ENCODE assay signal across 9 mouse cellular contexts in genomic region chr4:133005885-133006451, GRCm38 (mm10). TPM values are rescaled to one million over a fixed set of nuclear protein-coding genes. Genes with fewer than 3 reads are reported as not detected.
DNase-seq lines count a peak whose midpoint lies in the region; ATAC-seq and TF ChIP-seq lines count a peak whose summit lies in the region.
"Not testable (repeated sequence)": the region's sequence is repeated elsewhere in the genome, so short reads cannot be mapped to it uniquely, and the experiment has no call there.
"Had no signal": no experiment of that assay in that cellular context is flagged by ENCODE, and none has a peak within 500 bp of the region (broad histone marks: within the 10 kb centered on the region; RNA-seq: fewer than 3 reads in every experiment).

No protein-coding gene starts in this region.

- not testable (repeated sequence) for TF ChIP-seq RAD21 in MEL (IDR thresholded peaks at IDR 0.05; ENCODE audit: low read depth, low read length)

- not testable (repeated sequence) for TF ChIP-seq POLR2A in ES-Bruce4 (IDR thresholded peaks at IDR 0.05; ENCODE audit: insufficient read depth, low read length); MEL (IDR thresholded peaks at IDR 0.05; ENCODE audit: control insufficient read depth in 1 of 2, insufficient read depth in 1 of 2, low read depth in 1 of 2, low read length in 2 of 2, poor library complexity in 1 of 2); liver, adult 2 months (IDR thresholded peaks at IDR 0.05; ENCODE audit: extremely low read depth, insufficient read depth, low read length)

- not testable (repeated sequence) for TF ChIP-seq EP300 in ES-Bruce4 (IDR thresholded peaks at IDR 0.05; ENCODE audit: insufficient read depth, low read depth, low read length); MEL (IDR thresholded peaks at IDR 0.05; ENCODE audit: low read depth in 1 of 2, low read length in 2 of 2); heart, postnatal 0 days (IDR thresholded peaks at IDR 0.05; ENCODE audit: low read depth)

- WGBS in heart, postnatal 0 days, result 71% methylated on average over 6 of the region's 6 CpGs
- 41% methylated on average over 6 of the region's 6 CpGs for WGBS in liver, adult 2 months
- WGBS in midbrain, embryonic 11.5 days, result 70% methylated on average over 6 of the region's 6 CpGs

- not testable (repeated sequence) for H3K4me3 ChIP-seq in ES-Bruce4 (ENCODE audit: low read depth, low read length); heart, postnatal 0 days (ENCODE audit: low read depth, low read length); liver, adult 2 months (ENCODE audit: insufficient read depth, low read depth, low read length); midbrain, embryonic 11.5 days (ENCODE audit: low read depth, low read length)
- H3K4me3 ChIP-seq in MEL (ENCODE audit: control insufficient read depth in 1 of 2, insufficient read depth in 1 of 2, low read depth in 2 of 2, low read length in 2 of 2), result peak overlapping the region in 1 of 2 experiments; percentile 5; a peak in 1 of 4 replicates

- ATAC-seq in heart, postnatal 0 days (ENCODE audit: insufficient read depth, low read depth); midbrain, embryonic 11.5 days (ENCODE audit: low FRiP score): not testable (repeated sequence)

- not testable (repeated sequence) for H3K27me3 ChIP-seq in ES-Bruce4 (ENCODE audit: control insufficient read depth, insufficient read depth, low read length, poor library complexity, severe bottlenecking); MEL (ENCODE audit: control insufficient read depth in 1 of 2, insufficient read depth in 2 of 2, low read length in 2 of 2); heart, postnatal 0 days (ENCODE audit: control insufficient read depth, insufficient read depth, low read length); liver, adult 2 months (ENCODE audit: control insufficient read depth, insufficient read depth, low read length)
- H3K27me3 ChIP-seq in midbrain, embryonic 11.5 days (ENCODE audit: control insufficient read depth, insufficient read depth, low read length), result peaks cover 17% of the 10 kb centered on the region

- not testable (repeated sequence) for H3K9me3 ChIP-seq in ES-Bruce4 (replicated peaks; ENCODE audit: control insufficient read depth, insufficient read depth, low read length, poor library complexity, severe bottlenecking); MEL (replicated peaks; ENCODE audit: insufficient read depth, low read length); heart, postnatal 0 days (replicated peaks; ENCODE audit: control insufficient read depth, low read length); midbrain, embryonic 11.5 days (ENCODE audit: control insufficient read depth, low read length)

- H3K27ac ChIP-seq in ES-Bruce4 (ENCODE audit: insufficient read depth, low read length) (peak overlapping the region; percentile 18), MEL (ENCODE audit: control insufficient read depth, low read depth, low read length) (peak overlapping the region; percentile 19; the same call in 1 of the 2 replicates)
- H3K27ac ChIP-seq in heart, postnatal 0 days (ENCODE audit: low read depth); liver, adult 2 months (replicated peaks; ENCODE audit: insufficient read depth, low read depth, low read length); midbrain, embryonic 11.5 days (ENCODE audit: low read depth, low read length): not testable (repeated sequence)

- H3K4me1 ChIP-seq in ES-Bruce4 (ENCODE audit: control insufficient read depth, insufficient read depth, low read length); heart, postnatal 0 days (ENCODE audit: control insufficient read depth, insufficient read depth); liver, adult 2 months (ENCODE audit: control insufficient read depth, insufficient read depth, low read length); midbrain, embryonic 11.5 days (ENCODE audit: control insufficient read depth, insufficient read depth, low read length): not testable (repeated sequence)
- H3K4me1 ChIP-seq in MEL (ENCODE audit: control insufficient read depth in 1 of 2, insufficient read depth in 2 of 2, low read length in 2 of 2), result peaks cover 8 to 13% of the 10 kb centered on the region in 2 experiments; a peak in 2 of 4 replicates

- not testable (repeated sequence) for H3K36me3 ChIP-seq in ES-Bruce4 (ENCODE audit: control insufficient read depth, insufficient read depth, low read length, poor library complexity, severe bottlenecking); MEL (ENCODE audit: control insufficient read depth in 1 of 2, insufficient read depth in 2 of 2, low read length in 2 of 2); heart, postnatal 0 days (replicated peaks; ENCODE audit: control insufficient read depth, insufficient read depth, low read length); liver, adult 2 months (ENCODE audit: control insufficient read depth, insufficient read depth, low read length); midbrain, embryonic 11.5 days (ENCODE audit: control insufficient read depth, insufficient read depth, low read length)

- peak; percentile 27 for DNase-seq in 3T3-L1 (ENCODE audit: low read depth, low spot score)
- DNase-seq in MEL (ENCODE audit: low read depth, low spot score), result peak; percentile 57
- DNase-seq in MN1 (ENCODE audit: low spot score), result peak; percentile 52
- DNase-seq in heart, postnatal 0 days (ENCODE audit: low spot score), result peak; percentile 1
- peak; percentile 66 for DNase-seq in liver, adult 2 months (ENCODE audit: extremely low read depth, low read depth, low spot score)
- DNase-seq in midbrain, embryonic 11.5 days (ENCODE audit: low spot score, missing footprints), result peak; percentile 80

- not testable (repeated sequence) for H3K9ac ChIP-seq in ES-Bruce4 (ENCODE audit: low read depth, poor library complexity, severe bottlenecking); MEL (ENCODE audit: control insufficient read depth, low read depth, low read length, poor library complexity, severe bottlenecking); heart, postnatal 0 days (replicated peaks; ENCODE audit: low read depth, low read length); liver, adult 2 months (ENCODE audit: low read depth, low read length); midbrain, embryonic 11.5 days (ENCODE audit: low read length)

- H3K4me2 ChIP-seq in heart, postnatal 0 days (ENCODE audit: low read depth, low read length); midbrain, embryonic 11.5 days: not testable (repeated sequence)

- not testable (repeated sequence) for H3K79me2 ChIP-seq in MEL (ENCODE audit: control insufficient read depth, insufficient read depth, low read length, poor library complexity); liver, adult 2 months (ENCODE audit: control insufficient read depth, insufficient read depth, low read length)

- TF ChIP-seq CTCF in ES-Bruce4 (IDR thresholded peaks at IDR 0.05; ENCODE audit: low read depth, low read length); MEL (IDR thresholded peaks at IDR 0.05 in 2 of 3, conservative IDR thresholded peaks at IDR 0.05 in 1 of 3; ENCODE audit: control insufficient read depth in 1 of 3, insufficient read depth in 1 of 3, low read depth in 2 of 3, low read length in 3 of 3, poor library complexity in 1 of 3, severe bottlenecking in 1 of 3); heart, postnatal 0 days (IDR thresholded peaks at IDR 0.05; ENCODE audit: low read depth); liver, adult 2 months (IDR thresholded peaks at IDR 0.05; ENCODE audit: low read depth, low read length): not testable (repeated sequence)

TF ChIP-seq in MEL, 35 proteins besides CTCF, POLR2A, EP300 and RAD21:
- TF ChIP-seq ZNF384 (IDR thresholded peaks at IDR 0.05; ENCODE audit: low read depth, low read length), result peak; percentile 50; the same call in 1 of the 2 replicates
- peak; percentile 92 for TF ChIP-seq TBP (IDR thresholded peaks at IDR 0.05; ENCODE audit: low read depth, low read length)

RNA-seq across cellular contexts. Expression of gene Ahdc1, which starts 5.1 kb away (rescaled TPM):
- polyA plus RNA-seq in ES-Bruce4 (2011; ENCODE audit: insufficient read depth, insufficient read length, low read depth, missing spikeins) (88.2 and 102 TPM in 2 replicates), MEL (2012; ENCODE audit: insufficient read depth in 1 of 2, insufficient read length in 2 of 2, low read depth in 1 of 2, low replicate concordance in 2 of 2, missing spikeins in 1 of 2) (1 to 10 TPM in 1 of 2 experiments, not detected in 1; 8.8 TPM)
- total RNA-seq in MEL (2012; rRNA removed), result 2.5 and 2.9 TPM in 2 replicates
- 40.5 and 57.2 TPM in 2 replicates for total RNA-seq in heart, postnatal 0 days (2014; rRNA removed; ENCODE audit: low replicate concordance)
- 4.6 and 5.2 TPM in 2 replicates for polyA plus RNA-seq in heart, postnatal 0 days (2015; fragmentation: Nextera tagmentation; extraction: Ambion mirVana)
- total RNA-seq in liver, adult 2 months (2014; rRNA removed), result 2.4 and 4.1 TPM in 2 replicates
- 8.7 and 8.8 TPM in 2 replicates for polyA plus RNA-seq in liver, adult 2 months (2012; rRNA removed)
- polyA plus RNA-seq in midbrain, embryonic 11.5 days (2014; fragmentation: Nextera tagmentation; extraction: Ambion mirVana), result 4.9 and 5.3 TPM in 2 replicates

RNA-seq across cellular contexts. Expression of gene Fgr, which starts 32.1 kb away (rescaled TPM):
- polyA plus RNA-seq in ES-Bruce4 (2011; ENCODE audit: insufficient read depth, insufficient read length, low read depth, missing spikeins), result 0.70 and 1.9 TPM in 2 replicates
- not detected in 2 replicates for total RNA-seq in MEL (2012; rRNA removed)
- polyA plus RNA-seq in MEL (2012; ENCODE audit: insufficient read depth in 1 of 2, insufficient read length in 2 of 2, low read depth in 1 of 2, low replicate concordance in 2 of 2, missing spikeins in 1 of 2), result not detected
- 0.04 and 0.19 TPM in 2 replicates for total RNA-seq in heart, postnatal 0 days (2014; rRNA removed; ENCODE audit: low replicate concordance)
- 0.31 and 0.37 TPM in 2 replicates for polyA plus RNA-seq in heart, postnatal 0 days (2015; fragmentation: Nextera tagmentation; extraction: Ambion mirVana)
- 1.2 and 1.3 TPM in 2 replicates for total RNA-seq in liver, adult 2 months (2014; rRNA removed)
- 0.86 and 1.6 TPM in 2 replicates for polyA plus RNA-seq in liver, adult 2 months (2012; rRNA removed)
- not detected in 2 replicates for polyA plus RNA-seq in midbrain, embryonic 11.5 days (2014; fragmentation: Nextera tagmentation; extraction: Ambion mirVana)
- polyA plus RNA-seq: G1E, Patski had no signal

Comparison
In these comparisons a context has a peak if more than half of its experiments do, and no peak if none do; other contexts are left out.
1. DNase-seq: peak in every context shown above with its lines; median percentile 80 in midbrain, embryonic 11.5 days; 66 in liver, adult 2 months; 57 in MEL; 52 in MN1; 27 in 3T3-L1; 1 in heart, postnatal 0 days.